Mouse (Mus musculus) left cerebral cortex, postnatal 25 days (tissue): ENCODE data around the gene Tapbpl. TPM values are rescaled to one million over a fixed set of nuclear protein-coding genes. Genes with fewer than 3 reads are reported as not detected.

Source experiments
- DNase-seq, 2 experiments: peaks; one replicate each; pipeline ENCODE4 v3.0.0; 2022; ENCODE audit warnings: low spot score in 2 of 2, mixed read lengths in 1 of 2
- intact Hi-C: fragments of 180-260 bp; cut with DNase I; formaldehyde crosslinking; loops from one replicate; pipeline ENCODE4 v1.15.1; 2025
- total RNA-seq, 2 experiments: library from RNA; stranded (reverse); gene quantifications; 2 replicates each; pipeline ENCODE4 v1.2.3; 2021

Tapbpl gene
- total RNA-seq, 2 experiments from 2014 or later, result 3.5 to 4.0 TPM

DNA sequence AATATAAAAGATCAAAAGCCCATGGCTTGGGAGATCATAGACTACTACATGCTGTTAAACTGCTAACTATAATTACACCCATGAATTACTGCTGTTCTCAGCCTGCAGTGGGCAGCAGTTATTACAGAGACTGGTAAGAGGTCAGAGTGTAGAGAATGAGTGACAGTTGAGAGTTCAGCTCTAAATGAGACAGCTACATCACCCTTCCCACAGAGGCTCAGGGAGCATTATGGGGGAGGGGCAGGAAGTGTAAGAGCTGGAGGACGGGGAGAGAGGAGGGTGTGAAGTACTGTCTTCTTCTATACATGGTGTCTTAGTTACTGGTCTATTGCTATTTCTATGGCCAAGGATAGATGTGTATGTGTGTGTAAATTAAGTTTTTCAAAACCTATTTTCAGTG is 12.9 kb upstream of the Tapbpl start:
- intact Hi-C loops, result no loop called here

DNA sequence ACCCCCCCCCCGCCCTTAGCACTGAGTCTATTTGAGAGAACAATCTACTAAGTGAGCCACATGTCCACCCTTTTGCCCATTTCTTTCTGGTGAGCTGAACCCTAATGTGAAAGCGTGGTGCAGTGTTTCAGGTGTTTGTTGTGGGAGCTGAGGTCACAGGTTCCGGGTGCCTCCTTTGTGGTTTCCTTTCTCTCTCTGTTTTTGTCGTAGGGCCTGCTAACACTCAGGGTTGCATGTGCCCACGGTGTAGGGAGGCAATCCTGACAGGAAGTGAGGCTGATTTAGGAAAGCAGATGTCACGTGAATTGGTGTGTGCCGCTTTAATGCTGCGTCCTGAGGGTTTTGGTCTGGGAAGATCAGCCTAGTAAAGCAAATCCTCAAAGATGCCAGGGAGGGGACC is 9.9 kb upstream of the Tapbpl start:
- DNase-seq, result no peak

More for the DNA sequence above, 12.9 kb upstream of the Tapbpl start:
- no peak for DNase-seq

GRCm38 (mm10) chr6:125240617-125241016 is 9.0 kb upstream of the Tapbpl start:
- intact Hi-C loops, result no loop called here
- DNase-seq, result no peak

More for the DNA sequence above, 9.9 kb upstream of the Tapbpl start:
- intact Hi-C loops, result no loop called here

- intact Hi-C loops, result no loop called here
Observed at GRCm38 (mm10) chr6:125239547-125239946, 7.9 kb upstream of the Tapbpl start.

DNA sequence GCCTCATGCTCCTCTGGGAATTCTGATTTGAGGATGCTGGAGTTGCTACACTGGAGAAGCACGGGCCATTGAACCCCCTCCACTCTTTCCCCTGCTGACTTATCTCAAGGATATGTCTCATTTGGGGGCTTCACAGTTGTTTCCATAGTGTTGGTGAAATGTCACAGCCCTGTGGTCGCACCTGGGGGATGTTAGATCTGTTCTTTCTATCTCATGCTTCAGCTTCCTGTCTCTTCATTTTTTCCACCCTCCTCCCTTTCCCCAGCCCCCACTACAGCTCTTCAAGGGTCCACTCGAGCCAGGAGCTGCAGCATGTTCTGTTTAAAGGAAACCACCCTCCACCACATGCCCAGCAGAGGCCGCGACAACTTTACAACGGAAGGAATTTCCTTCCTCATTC is 6.7 kb upstream of the Tapbpl start:
- intact Hi-C loops, result no loop called here
- no peak for DNase-seq

More at GRCm38 (mm10) chr6:125239547-125239946, 7.9 kb upstream of the Tapbpl start:
- DNase-seq, result no peak

DNA sequence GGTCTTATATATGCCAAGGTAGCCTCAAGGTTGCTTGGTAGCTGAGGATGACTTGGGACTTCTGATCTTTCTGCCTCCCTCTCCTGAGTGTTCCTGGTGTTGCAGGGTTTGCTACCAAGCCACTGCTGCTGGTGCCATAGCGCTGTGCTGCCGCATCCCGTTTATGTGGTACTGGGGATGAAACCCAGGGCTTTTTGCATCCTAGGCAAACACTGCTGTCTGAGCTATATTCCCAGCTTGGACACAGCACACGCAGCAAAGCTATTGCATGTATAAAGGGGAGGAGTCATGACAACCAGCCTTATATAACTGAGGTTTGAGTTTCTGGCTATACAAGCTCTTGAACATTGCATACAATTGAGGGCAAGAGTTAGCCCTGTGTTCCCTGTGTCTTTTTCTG is 5.8 kb upstream of the Tapbpl start:
- no peak for DNase-seq
- intact Hi-C loops, result no loop called here

- intact Hi-C loops, result no loop called here
- no peak for DNase-seq
Observed at GRCm38 (mm10) chr6:125236782-125237181, 5.1 kb upstream of the Tapbpl start, which contains the start of gene Cd27. Cd27 (minus strand) TSS chr6:125237010.

GRCm38 (mm10) chr6:125236341-125236740 is 4.7 kb upstream of the Tapbpl start:
- no peak for DNase-seq
- intact Hi-C loops, result no loop called here

GRCm38 (mm10) chr6:125234520-125234828 is 2.8 kb upstream of the Tapbpl start:
- DNase-seq, result no peak
- intact Hi-C loops, result no loop called here

GRCm38 (mm10) chr6:125233816-125234519 is 2.3 kb upstream of the Tapbpl start:
- DNase-seq, result no peak
- intact Hi-C loops, result no loop called here

DNA sequence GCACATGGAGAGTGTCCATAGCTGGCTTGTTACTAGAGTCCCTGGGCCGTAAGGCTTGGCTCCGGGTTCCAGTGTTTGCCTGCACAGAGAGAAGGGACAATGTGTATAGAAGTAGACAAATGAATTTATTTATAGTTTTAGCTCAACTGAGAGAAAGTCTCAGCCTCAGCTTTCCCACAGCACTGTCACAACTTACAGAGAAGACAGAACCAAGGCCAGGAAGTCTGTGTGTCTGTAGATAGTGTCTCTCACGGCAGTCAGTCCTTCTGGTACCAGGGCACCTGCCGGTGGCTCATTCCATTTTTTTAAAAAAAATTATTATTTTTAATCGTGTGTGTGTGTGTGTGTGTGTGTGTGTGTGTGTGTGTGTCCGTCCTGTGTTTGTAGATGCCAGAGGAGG is 856 bp upstream of the Tapbpl start:
- DNase-seq, result no peak
- intact Hi-C loops, result no loop called here

GRCm38 (mm10) chr6:125232045-125232437 is 381 bp upstream of the Tapbpl start:
- no peak for DNase-seq
- intact Hi-C loops, result no loop called here

DNA sequence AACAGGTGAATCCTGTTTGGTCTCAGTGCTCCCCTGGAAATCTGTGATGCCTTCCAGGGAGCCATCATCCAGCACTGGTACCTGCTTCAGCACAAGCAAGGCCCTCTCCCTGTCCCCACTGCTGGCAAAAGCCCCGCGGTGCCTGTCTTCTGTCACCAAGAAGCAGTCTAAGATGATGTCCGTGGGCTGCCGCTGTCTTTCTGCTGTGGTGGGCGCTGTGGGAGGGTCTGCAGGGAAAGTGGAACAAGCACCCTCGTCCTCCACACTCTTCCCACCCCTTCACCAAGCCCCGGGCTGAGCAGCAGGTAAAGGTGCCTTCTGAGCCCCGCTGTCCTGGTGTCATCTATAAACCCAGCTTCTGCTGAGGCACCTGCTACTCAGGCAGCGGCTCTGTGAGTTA is 1.1 kb downstream of the Tapbpl start:
- intact Hi-C loops, result no loop called here
- no peak for DNase-seq

DNA sequence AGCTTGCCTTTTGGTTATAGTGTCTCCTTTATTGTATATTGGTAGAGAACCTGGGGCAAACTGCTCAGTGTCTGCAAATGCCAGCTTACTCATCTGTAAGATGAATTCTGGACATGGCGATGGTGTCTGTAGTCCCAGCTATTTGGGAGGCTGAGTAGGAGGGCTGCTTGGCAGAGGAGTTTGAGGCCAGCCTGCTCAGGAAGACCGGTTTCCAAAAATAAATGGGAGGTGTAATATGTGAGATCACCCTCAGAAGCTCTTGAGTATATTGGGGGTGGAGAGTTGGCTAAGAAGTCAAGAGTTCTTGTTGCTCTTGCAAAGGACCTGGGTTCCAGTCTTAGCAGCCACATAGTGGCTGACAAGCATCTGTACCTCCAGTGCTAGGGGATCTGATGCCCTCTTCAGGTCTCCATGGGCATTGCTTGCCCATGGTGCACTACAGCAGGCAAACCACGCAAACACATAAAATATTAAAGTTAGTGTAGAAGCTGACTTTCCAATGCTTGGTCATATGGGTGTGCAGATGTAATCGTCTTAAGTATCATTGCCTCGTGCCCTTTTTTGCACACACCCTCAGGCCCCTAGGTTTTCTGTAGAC is 6.0 kb downstream of the Tapbpl start:
- peak in 1 of 2 experiments; percentile 87 for DNase-seq
- intact Hi-C loops, result no loop called here

DNA sequence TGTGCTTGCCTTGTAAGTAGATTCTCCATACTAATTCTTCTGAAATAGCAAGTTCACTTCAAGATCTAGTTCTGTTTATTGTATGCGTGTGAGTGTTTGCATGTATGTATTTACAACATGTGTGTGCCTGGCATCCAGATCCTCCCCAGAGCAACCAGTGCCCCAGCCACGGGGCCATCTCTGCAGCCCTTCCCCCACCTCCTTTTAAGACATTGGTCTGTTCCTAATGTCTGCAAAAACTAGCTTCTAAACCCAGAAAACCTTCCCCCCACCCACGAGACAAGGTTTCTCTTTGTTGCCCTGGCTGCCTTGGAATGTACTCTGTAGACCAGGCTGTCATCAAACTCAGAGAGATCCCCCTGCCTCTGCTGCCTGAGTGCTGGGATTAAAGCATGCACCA is 9.1 kb downstream of the Tapbpl start:
- intact Hi-C loops, result no loop called here
- DNase-seq, result no peak

DNA sequence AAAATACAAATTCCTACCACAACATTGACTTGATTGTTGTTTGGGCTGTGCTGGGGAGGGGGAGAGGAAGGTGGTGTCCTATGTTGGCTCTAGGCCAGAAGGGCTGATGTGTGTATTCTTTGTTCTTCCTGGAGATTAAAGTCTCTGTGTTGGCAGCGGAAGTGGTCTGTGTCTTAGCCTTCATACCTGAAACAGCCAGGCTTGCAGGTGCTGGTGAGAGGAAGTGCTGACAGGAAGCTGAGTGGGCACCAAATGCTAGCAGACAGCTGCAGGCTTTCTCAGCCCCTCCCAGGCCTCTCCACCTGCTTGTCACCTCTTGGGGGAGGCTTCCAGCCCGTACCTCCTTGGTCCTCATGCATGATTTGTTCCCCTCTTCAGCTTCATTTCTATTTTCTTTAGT is 9.5 kb downstream of the Tapbpl start:
- DNase-seq, result no peak
- intact Hi-C loops, result no loop called here

- intact Hi-C loops, result no loop called here
- no peak for DNase-seq
Observed at GRCm38 (mm10) chr6:125221115-125221745, 10.4 kb downstream of the Tapbpl start.

DNA sequence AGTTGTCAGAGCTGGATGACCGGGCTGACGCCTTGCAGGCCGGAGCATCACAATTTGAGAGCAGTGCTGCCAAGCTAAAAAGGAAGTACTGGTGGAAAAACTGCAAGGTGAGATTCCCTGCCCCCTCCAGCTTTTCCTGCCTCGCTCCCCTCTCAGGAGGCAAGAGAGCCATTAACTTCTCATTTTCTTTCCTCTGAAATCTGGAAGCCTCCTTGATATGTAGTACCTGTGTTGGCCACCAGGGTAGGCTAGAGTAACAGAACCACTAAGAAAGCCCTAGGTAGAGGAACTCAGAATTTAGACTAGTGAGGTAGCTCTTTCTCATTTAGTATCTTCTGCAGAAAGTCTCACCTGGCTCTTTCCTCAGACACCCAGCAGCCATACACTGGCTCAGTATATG is 12.7 kb downstream of the Tapbpl start:
- peak; percentile 72 to 77 for DNase-seq
- intact Hi-C loops, result loop anchor here (1.0 to 10.0 kb wide), 5 partner anchors 47 to 386 kb away; partner anchors contain the start of genes Gapdh and Iffo1

DNA sequence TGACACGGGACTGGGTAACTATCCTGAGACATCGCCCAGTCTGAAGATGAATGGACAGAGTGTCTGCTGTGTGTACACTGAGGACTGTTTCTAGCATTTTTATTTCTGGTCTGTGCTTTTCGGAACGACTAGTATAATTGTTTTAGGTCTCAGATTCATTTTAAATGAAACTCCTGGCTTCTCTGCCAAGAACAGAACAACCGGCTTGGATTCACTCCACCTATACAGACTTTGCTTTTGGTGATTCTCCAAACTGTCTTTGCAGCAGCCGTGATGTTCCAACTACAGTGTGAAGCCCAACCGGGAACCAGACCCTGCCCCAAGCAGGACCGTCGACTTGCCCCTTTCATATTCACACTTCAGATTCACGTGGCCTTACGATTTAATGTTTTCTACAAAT is 13.8 kb downstream of the Tapbpl start:
- DNase-seq, result peak in 1 of 2 experiments; percentile 71
- intact Hi-C loops, result loop anchor here (2.0 to 10.0 kb wide), 4 partner anchors 51 to 387 kb away; partner anchors contain the start of genes Gapdh and Iffo1

- DNase-seq, result no peak
- intact Hi-C loops, result loop anchor here (5.0 to 10.0 kb wide), 3 partner anchors 50 to 388 kb away; partner anchors contain the start of genes Gapdh and Iffo1
Observed at GRCm38 (mm10) chr6:125216898-125217297, 14.8 kb downstream of the Tapbpl start.
